Mouse (Mus musculus) lung, postnatal 0 days (tissue): ENCODE measurements around the gene Foxred1.

Experiments
- CTCF ChIP-seq: IDR thresholded peaks from 2 replicates; pipeline ENCODE4 v1.5.1; 2016; ENCODE audit warnings: antibody characterized with exemption, mild to moderate bottlenecking
- EP300 ChIP-seq: IDR thresholded peaks from 2 replicates; pipeline ENCODE4 v1.6.1; 2016; ENCODE audit warnings: antibody characterized with exemption, mild to moderate bottlenecking, control low read depth

DNA sequence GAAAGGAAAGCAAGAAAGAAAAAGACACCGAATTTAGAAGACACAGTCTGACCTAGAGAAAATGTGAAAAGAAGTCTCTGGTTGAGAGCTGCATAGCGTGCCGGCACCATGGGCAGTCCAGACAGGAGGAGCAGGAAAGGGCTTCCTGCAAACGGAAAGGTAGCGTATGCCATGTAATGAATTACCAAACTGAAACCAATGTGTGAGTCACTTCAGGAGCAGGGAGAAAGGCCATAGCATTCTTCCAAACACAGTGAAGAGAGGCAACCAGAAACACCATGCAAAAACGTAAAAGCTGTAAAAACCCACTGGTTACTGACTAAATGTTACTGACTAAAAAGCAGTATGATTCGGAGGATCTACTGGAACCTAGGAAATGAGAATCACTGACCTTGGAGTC is 49.1 kb downstream of the Foxred1 start:
- TF ChIP-seq CTCF = no peak
- TF ChIP-seq EP300 = no peak
